Mouse (Mus musculus): ENCODE data around the gene Fam57b.

Fam57b gene

DNA sequence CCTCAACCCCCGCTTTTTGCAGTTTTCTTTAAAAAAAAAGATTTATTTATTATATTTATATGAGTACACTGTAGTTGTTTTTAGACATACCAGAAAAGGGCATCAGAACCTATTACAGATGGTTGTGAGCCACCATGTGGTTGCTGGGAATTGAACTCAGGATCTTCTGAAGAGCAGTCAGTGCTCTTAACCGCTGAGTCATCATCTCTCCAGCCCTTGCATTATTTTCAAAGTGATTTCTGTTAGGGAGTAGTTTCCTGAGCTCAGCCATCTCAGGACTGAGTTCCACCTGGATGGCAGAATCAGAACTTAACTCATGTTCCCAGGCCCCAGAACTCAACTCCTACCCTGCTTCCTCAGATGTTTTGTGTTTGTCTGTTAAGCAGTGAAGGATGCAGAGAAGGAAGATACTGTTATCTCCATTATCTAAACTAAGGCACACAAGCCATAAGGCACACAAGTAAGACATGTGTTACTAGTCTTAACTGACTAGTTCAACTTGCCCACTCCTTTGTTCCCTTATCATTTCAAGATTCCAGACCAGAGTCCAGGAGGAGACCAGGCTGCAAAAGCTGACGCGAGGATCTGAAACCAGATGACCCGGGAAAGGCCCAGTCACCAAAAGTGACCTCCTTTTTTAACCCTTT, 12.4 kb downstream of the Fam57b start:
- in situ Hi-C loops (cut with MboI; ENCODE audit: low pct_unique_long_range_greater_than_20kb in 1 of 2, low sequenced_read_pairs in 2 of 2, unreplicated experiment in 1 of 2) = loop anchor here in 1 of 2 experiments (10.0 kb wide), 1 partner anchor 285 kb away; the partner anchor contains the start of gene AI467606

DNA sequence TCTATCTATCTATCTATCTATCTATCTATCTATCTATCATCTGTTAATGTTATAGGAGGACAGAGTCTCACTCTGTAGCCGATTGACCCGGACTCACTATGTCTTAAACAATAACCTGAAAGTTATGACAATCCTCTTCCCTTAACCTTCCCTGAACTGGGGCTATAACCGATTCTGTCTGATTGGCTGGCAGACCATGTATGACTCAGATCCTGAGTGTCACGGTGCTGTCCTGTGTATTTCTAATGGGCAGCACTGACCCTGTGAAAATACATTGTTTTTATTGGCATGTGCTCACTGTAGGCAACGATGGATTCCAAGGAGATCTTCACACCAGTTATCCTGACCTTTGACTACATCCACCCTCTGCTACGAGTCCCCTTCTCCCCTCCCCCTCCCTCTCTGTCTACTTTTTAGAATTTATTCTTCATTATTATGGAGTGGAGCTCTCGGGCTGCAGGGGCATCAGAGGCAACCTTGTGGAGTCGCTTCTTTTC, 18.3 kb downstream of the Fam57b start:
- in situ Hi-C loops (cut with MboI; ENCODE audit: low pct_unique_long_range_greater_than_20kb in 1 of 2, low sequenced_read_pairs in 2 of 2, unreplicated experiment in 1 of 2) = loop anchor here in 1 of 2 experiments (10.0 kb wide), 1 partner anchor 279 kb away; the partner anchor contains the start of gene AI467606

DNA sequence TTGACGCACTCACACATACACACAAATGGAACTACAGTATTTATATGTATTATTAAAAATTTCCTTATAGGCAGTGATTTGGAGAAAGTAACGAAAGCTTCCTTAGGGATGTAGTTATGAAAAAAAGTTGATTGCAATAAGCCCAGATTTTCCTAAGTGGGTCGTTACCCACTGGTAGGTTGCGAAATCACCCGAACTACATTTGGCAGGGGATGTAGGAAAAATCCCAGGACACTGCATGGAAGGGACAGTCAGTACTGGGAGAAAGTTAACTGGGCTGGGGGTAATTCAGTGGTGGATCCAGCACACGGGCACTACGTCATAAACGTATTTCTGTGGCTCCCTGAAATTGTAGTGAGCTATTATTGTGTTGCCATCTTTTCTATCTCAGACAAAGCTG, 19.0 kb downstream of the Fam57b start:
- in situ Hi-C loops (cut with MboI; ENCODE audit: low pct_unique_long_range_greater_than_20kb in 1 of 2, low sequenced_read_pairs in 2 of 2, unreplicated experiment in 1 of 2) = loop anchor here in 1 of 2 experiments (10.0 kb wide), 1 partner anchor 278 kb away; the partner anchor contains the start of gene AI467606

DNA sequence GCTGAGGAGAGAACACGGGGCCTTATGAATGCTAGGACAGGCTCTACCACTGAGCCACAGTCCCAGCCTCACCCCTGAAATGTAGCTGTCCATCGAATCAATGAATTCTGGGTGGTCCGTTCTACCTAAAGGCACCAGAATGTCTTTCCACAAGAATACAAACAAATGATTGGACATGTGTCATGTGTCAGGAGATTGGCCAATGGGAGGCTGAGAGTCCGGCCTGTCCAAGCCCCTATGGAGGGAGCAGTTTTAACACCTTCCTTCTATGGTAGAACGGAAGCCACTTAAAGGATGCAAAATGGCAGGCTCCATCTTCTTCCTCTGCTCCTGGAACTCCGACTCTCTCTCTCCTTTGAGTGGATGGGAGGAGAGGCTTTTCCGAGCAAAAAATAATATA, 20.1 kb downstream of the Fam57b start:
- in situ Hi-C loops (cut with MboI; ENCODE audit: low pct_unique_long_range_greater_than_20kb in 1 of 2, low sequenced_read_pairs in 2 of 2, unreplicated experiment in 1 of 2) = loop anchor here in 1 of 2 experiments (10.0 kb wide), 1 partner anchor 277 kb away; the partner anchor contains the start of gene AI467606

DNA sequence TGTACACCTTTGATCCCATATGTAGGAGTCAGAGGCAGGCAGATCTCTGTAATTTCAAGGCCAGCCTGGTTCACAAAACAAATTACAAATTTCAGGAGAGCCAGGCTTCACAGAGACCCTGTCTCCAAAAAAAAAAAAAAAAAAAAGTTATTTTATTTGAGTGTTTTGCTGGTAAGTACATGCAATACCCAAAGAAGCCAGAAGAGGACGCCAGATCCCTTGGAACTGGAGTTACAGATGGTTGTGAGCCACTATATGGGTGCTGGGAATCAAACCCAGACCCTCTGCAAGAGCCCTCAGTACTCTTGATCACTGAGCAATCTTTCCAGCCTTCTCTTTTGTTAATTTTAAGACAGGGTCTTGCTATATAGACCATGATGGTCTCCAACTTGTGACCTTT, 21.4 kb downstream of the Fam57b start:
- in situ Hi-C loops (cut with MboI; ENCODE audit: low pct_unique_long_range_greater_than_20kb in 1 of 2, low sequenced_read_pairs in 2 of 2, unreplicated experiment in 1 of 2) = loop anchor here in 1 of 2 experiments (10.0 kb wide), 1 partner anchor 276 kb away; the partner anchor contains the start of gene AI467606

DNA sequence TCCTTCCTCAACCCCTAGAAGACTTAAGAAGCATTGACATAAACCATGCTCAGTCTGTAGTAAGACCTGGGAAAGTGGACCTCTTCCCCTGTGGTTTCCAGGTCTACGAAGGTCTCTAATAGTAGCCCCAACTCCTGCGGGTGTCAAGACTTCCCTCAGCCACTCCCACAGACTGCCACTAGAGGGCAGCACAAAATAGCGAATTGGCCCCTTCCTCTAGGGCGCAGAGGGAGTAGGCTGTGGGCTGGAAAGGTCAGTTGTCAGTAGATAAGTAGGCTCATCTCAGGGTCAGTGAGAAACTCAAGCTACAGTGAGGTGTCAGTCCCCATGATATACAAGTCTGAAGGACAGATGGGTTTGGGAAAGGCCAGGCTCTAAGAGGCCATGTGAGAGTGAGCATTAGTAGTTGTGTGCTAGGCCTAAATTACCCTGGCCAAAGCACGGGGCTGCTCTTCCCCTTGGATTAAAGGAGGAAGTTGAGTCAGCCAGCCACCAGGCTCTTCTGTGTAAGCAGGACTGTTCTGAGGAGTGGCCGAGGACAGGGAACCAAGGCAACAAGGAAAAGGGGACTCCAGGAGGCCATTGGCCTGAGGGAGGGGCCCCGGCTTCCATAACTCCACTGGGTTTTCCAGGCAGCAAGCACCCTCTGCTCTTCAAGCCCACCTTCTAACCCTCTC, 24.5 kb downstream of the Fam57b start:
- in situ Hi-C loops (cut with MboI; ENCODE audit: low pct_unique_long_range_greater_than_20kb in 1 of 2, low sequenced_read_pairs in 2 of 2, unreplicated experiment in 1 of 2) = no loop called here

DNA sequence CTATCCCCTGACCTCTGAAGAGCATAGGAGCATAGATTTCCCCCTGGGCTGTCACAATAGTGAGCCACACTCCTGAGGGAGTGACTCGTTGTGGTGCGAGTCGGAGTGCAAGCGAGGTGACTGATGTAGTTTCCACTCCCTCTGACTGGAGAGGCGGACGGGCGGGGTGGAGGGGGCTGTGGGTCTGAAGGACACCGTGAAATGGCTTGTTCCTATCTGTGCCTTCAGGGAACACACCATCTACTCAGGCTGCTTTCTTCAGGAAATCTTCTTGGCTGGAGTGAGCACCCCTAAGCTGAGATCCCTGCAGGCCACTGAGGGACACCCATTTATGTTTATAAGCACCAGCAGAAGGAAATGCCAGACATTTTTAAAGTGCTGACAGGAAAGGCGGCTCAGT, 25.3 kb downstream of the Fam57b start:
- in situ Hi-C loops (cut with MboI; ENCODE audit: low pct_unique_long_range_greater_than_20kb in 1 of 2, low sequenced_read_pairs in 2 of 2, unreplicated experiment in 1 of 2) = no loop called here

DNA sequence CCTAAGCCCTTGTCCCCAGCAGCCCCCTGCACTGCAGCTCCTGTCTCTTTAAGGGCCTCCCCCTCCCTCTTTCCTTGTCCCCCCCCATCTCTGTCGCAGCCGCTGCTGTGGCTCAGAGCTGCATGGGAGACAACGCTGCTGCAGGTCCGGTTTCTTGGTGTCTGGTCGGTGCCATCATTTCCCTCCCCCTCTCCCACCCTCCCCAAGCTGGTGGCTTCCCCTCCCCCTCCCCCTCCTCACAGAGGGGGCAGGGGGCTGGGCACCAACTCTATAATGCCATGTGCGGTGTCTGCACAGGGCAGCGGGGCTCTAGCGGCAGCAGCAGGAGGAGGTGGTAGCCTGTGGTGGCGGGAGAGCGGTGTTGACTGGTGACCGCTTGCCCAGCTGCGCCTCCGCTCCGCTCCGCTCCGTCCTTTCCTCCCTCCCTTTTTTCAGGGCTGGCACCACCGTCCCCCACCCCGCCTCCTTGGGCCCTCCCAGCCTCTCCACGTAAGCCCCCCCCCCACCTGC, 25.8 kb downstream of the Fam57b start:
- in situ Hi-C loops (cut with MboI; ENCODE audit: low pct_unique_long_range_greater_than_20kb in 1 of 2, low sequenced_read_pairs in 2 of 2, unreplicated experiment in 1 of 2) = no loop called here

DNA sequence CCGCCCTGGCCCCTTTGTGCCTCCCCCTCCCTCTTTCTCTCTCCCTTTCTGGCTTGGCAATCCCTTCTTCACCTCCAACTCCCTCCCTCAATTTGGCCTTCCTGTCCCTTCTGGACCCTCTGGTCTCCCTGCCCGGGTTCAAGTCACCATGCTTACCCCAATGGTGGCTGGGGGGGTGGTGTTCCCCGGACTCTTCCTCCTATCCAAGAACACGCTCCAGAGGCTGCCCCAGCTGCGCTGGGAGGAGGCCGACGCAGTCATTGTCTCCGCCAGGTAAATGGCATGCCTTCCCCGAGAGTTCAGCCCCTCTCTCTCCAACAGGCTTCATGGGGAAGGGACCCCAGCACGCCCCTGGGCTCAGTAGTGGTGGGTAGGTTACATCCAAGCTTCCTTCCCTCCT, 26.5 kb downstream of the Fam57b start:
- in situ Hi-C loops (cut with MboI; ENCODE audit: low pct_unique_long_range_greater_than_20kb in 1 of 2, low sequenced_read_pairs in 2 of 2, unreplicated experiment in 1 of 2) = no loop called here

DNA sequence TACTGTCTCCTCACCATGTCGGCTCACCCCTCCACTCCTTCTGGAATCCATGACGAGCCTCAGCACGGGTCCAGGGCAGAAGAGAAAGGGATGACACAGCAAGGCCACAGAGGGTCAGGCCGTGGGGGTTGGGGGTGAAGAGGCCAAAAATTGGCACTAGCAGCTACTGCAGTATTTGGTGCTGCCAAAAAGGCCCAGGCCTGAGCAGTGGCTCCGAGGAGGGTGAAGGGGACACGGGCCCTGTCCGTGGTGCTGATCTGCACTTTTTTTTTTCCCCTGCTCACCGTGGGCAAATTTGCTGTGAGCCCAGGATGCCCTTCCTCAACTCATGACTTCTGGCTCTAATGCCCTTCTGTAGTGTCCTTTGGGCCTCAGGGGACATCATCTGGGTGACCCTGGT, 27.9 kb downstream of the Fam57b start:
- in situ Hi-C loops (cut with MboI; ENCODE audit: low pct_unique_long_range_greater_than_20kb in 1 of 2, low sequenced_read_pairs in 2 of 2, unreplicated experiment in 1 of 2) = loop anchor here in 1 of 2 experiments (25.0 kb wide), 1 partner anchor 137 kb away; the partner anchor contains the start of gene Sez6l2

DNA sequence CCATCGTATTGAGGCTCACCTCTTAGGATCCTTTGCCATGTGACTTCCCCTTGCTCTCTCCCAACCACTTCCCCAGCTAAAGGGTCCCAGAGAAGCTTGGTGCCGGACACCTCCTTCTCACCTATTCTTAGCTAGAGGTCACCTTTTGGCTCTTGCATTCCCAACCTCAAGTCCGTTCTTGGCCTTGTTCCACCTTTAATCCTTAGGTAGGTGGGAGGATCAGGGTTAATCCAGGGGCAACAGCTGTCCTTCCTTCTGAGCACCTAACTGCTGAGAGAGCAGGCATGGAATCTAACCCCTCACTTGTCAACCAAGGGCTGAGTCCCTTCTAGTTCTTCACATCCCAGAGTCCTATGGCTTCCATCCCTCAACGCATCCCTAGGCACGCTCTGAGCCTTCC, 28.5 kb downstream of the Fam57b start:
- in situ Hi-C loops (cut with MboI; ENCODE audit: low pct_unique_long_range_greater_than_20kb in 1 of 2, low sequenced_read_pairs in 2 of 2, unreplicated experiment in 1 of 2) = loop anchor here in 1 of 2 experiments (25.0 kb wide), 1 partner anchor 136 kb away; the partner anchor contains the start of gene Sez6l2

DNA sequence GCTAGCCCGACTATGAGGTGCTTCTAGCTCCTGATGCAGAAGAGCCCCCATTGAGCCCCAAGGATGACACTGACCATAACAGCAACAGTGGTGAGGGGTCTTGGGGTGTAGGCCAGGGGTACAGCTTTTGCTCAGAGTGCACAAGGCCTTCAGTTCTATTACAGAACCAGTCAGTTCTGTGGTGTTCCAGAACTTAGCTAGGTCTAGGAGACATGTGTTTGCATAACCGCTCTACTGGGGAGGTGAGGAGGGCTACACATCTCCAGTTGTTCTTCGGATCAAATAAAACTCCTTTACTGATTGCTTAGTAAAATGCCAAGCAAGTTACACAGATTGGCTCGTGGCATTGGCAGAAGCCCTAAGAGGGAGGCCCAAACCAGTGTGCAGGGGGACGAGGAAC, 34.1 kb downstream of the Fam57b start, which contains the start of gene 4930451I11Rik:
Gene 4930451I11Rik (minus strand): TSS at position 101 of the 400 bp plus-strand sequence.
- in situ Hi-C loops (cut with MboI; ENCODE audit: low pct_unique_long_range_greater_than_20kb in 1 of 2, low sequenced_read_pairs in 2 of 2, unreplicated experiment in 1 of 2) = loop anchor here (10.0 to 25.0 kb wide), 2 partner anchors 131 to 273 kb away; partner anchors contain the start of gene Sez6l2 (in 1 of the 2)

DNA sequence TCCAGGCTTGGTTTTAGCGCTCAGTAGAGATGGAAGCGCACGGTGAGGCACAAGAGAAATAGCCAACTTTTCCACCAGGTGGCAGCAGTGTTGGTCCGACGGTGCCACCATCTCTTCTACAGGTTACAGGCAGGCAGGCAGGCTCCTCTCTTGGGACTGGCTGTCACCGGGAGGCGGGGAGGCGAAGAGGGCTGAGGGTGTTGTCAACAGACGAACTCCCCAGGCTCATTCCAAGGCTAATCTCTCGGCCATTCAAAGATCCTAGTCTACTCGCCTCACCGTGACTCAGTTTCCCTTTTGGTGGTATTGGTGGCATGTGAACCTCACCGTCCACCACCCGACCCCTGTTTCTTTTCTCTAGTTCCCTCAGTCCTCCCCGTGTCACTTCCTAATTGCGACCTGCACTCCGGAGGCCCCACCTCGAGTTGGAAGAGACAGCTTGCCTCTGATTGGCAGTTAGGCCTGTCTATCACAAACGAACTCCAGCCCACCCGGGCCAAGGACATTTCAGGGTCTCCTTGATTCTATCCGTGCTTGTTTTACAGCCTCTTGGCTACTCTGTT, 34.6 kb downstream of the Fam57b start:
- in situ Hi-C loops (cut with MboI; ENCODE audit: low pct_unique_long_range_greater_than_20kb in 1 of 2, low sequenced_read_pairs in 2 of 2, unreplicated experiment in 1 of 2) = loop anchor here (10.0 to 25.0 kb wide), 2 partner anchors 130 to 273 kb away; partner anchors contain the start of gene Sez6l2 (in 1 of the 2)

DNA sequence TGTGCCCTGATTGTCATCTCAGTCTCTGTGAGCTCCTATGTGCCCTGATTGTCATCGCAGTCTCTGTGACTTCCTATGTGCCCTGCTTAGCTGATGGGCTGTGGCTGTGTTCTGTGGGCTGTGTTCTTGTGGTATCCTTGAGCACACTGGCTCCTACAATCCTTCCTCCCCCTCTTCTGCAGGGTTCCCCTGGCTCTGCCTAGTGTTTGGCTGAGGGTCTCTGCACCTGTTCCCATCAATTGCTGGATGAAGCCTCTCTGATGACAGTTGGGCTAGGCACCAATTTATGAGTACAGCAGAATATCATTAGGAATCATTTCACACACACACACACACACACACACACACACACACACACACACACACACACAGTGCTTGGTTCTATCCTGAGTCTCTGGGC, 35.8 kb downstream of the Fam57b start:
- in situ Hi-C loops (cut with MboI; ENCODE audit: low pct_unique_long_range_greater_than_20kb in 1 of 2, low sequenced_read_pairs in 2 of 2, unreplicated experiment in 1 of 2) = loop anchor here (10.0 to 25.0 kb wide), 2 partner anchors 129 to 272 kb away; partner anchors contain the start of gene Sez6l2 (in 1 of the 2)

DNA sequence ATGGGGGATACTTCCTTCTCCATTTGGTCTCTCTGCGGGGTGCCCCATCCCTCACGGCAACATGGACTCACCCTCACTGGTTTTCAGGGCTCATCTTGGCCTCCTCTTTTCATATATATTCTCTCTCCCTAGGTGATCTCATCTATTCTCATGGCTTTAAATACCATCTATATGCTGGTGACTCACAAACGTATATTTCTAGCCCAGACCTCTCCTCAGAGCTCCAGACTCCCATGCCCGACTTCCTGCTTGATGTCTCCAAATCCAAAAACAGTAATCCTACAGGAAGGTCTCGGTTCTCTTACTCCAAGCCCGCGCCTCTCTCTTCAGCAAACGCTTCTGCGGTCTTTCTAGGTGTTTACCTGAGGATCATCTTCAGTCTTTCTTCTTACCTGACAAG, 45.8 kb downstream of the Fam57b start:
- in situ Hi-C loops (cut with MboI; ENCODE audit: low pct_unique_long_range_greater_than_20kb in 1 of 2, low sequenced_read_pairs in 2 of 2, unreplicated experiment in 1 of 2) = loop anchor here in 1 of 2 experiments (25.0 kb wide), 1 partner anchor 119 kb away; the partner anchor contains the start of gene Sez6l2

DNA sequence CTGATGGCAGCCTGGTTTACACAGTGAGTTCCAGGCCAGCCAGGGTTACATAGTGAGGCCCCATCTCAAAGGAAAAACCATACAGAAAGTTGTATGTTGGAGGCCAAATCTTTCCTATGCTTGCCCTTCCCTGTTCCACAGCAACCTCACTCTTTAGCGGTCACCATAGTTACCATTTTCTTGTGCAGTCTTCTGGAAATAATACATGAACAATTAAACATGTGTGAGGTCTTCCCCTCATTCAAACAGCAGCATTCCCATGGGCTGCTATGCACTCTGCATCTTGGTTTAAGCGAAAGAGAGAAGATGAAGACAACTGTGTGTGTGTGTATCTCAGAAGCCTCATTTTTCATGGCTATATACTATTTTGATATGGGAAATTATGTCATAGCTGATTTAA, 48.0 kb downstream of the Fam57b start:
- in situ Hi-C loops (cut with MboI; ENCODE audit: low pct_unique_long_range_greater_than_20kb in 1 of 2, low sequenced_read_pairs in 2 of 2, unreplicated experiment in 1 of 2) = loop anchor here in 1 of 2 experiments (25.0 kb wide), 1 partner anchor 117 kb away; the partner anchor contains the start of gene Sez6l2

DNA sequence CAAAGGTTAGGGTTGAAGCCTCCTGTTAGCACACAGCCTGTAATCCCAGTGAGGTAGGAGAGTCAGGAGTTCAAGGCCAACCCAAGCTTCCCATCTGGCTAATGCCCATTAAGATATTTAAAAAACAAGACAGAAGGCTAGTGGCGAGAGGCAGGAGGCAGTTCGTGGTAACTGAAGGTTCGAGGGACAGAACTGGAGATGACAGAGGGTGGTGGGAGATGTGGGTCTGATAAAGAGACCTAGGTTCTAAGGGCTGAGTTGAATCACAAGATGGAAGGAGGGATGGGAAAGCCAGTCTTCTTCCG, 49.6 kb downstream of the Fam57b start, which contains the start of gene Doc2a:
Gene Doc2a (plus strand): TSS at position 301 of the 305 bp plus-strand sequence.
- in situ Hi-C loops (cut with MboI; ENCODE audit: low pct_unique_long_range_greater_than_20kb in 1 of 2, low sequenced_read_pairs in 2 of 2, unreplicated experiment in 1 of 2) = loop anchor here in 1 of 2 experiments (25.0 kb wide), 1 partner anchor 115 kb away; the partner anchor contains the start of gene Sez6l2
